Mouse (Mus musculus) neural tube, embryonic 14.5 days (tissue): ENCODE data around the gene Prkd2. TPM values are rescaled to one million over a fixed set of nuclear protein-coding genes. Genes with fewer than 3 reads are reported as not detected.
A peak's percentile ranks its signal among the peaks of the same experiment; 100 is the strongest.

Source experiments
- ATAC-seq: fragments of 200-750 bp; cut with Nextera tagmentation; 2 replicates; pipeline ENCODE4 v1.8.0; 2017; ENCODE audit warnings: low read depth, mild to moderate bottlenecking, moderate TSS enrichment, moderate library complexity
- H3K27ac ChIP-seq: fragments of 300-500 bp; sonication (generic); 2 replicates; pipeline ENCODE4 v1.5.1; 2014; ENCODE audit warnings: low read depth, mild to moderate bottlenecking, control low read depth, low read length, moderate library complexity, mixed read lengths
- H3K27me3 ChIP-seq: fragments of 300-500 bp; sonication (generic); 2 replicates; pipeline ENCODE4 v1.6.1; 2014; ENCODE audit warnings: low read length; ENCODE audit not compliant: control insufficient read depth, insufficient read depth
- H3K36me3 ChIP-seq: fragments of 300-500 bp; sonication (generic); 2 replicates; pipeline ENCODE4 v1.6.1; 2014; ENCODE audit warnings: low read length, mixed read lengths; ENCODE audit not compliant: control insufficient read depth, insufficient read depth
- H3K4me1 ChIP-seq: fragments of 300-500 bp; sonication (generic); 2 replicates; pipeline ENCODE4 v1.6.1; 2014; ENCODE audit warnings: low read length; ENCODE audit not compliant: control insufficient read depth, insufficient read depth
- H3K4me2 ChIP-seq: fragments of 300-500 bp; sonication (generic); 2 replicates; pipeline ENCODE4 v1.6.1; 2014; ENCODE audit warnings: mild to moderate bottlenecking, low read depth, low read length, control low read depth
- H3K4me3 ChIP-seq: fragments of 300-500 bp; sonication (generic); 2 replicates; pipeline ENCODE4 v1.5.1; 2014; ENCODE audit warnings: low read depth, low read length, control low read depth, mixed read lengths
- H3K9ac ChIP-seq: fragments of 300-500 bp; sonication (generic); replicated peaks from 2 replicates; pipeline ENCODE4 v1.6.1; 2014; ENCODE audit warnings: low read depth, mild to moderate bottlenecking, control low read depth, low read length, mixed read lengths
- H3K9me3 ChIP-seq: fragments of 300-500 bp; sonication (generic); 2 replicates; pipeline ENCODE4 v1.6.1; 2016; ENCODE audit warnings: low read length; ENCODE audit not compliant: control insufficient read depth
- WGBS: fragments of 180-500 bp; shearing (Covaris S2); extraction: QIAGEN DNeasy Blood & Tissue Kit; methylation state at CpG from one replicate; pipeline ENCODE4 v1.1.7; 2014; 5-methylcytosine and 5-hydroxymethylcytosine counted together
- polyA plus RNA-seq: library from polyadenylated mRNA; unstranded; fragments of >200 nt; fragmentation: Nextera tagmentation; extraction: Ambion mirVana; gene quantifications from 2 replicates; pipeline ENCODE4 v1.2.1, GENCODE M21; 2014

The Prkd2 gene
- polyA plus RNA-seq, 1 experiment from 2014 or later = 4.5 TPM

GRCm38 (mm10) chr7:16890944-16891343 lies 48.2 kb downstream of the Prkd2 start:
- Histone ChIP-seq H3K9me3 (no peaks in the 10 kb centered on the region), H3K9ac (no peak overlapping the region), H3K4me1 (peaks cover 11% of the 10 kb centered on the region; the same call in 1 of the 2 replicates), H3K4me2 (peak overlapping the region; percentile 55; the same call in 1 of the 2 replicates), H3K36me3 (no peaks in the 10 kb centered on the region), H3K27me3 (peaks cover 8% of the 10 kb centered on the region), H3K4me3 (no peak overlapping the region), H3K27ac (no peak overlapping the region)
- 3% methylated on average over 23 of the region's 23 CpGs for WGBS
- ATAC-seq = no peak

- H3K9me3 ChIP-seq = no peaks in the 10 kb centered on the region
- peaks cover 8% of the 10 kb centered on the region for H3K27me3 ChIP-seq
- peaks cover 11% of the 10 kb centered on the region; the same call in 1 of the 2 replicates for H3K4me1 ChIP-seq
- H3K9ac ChIP-seq = no peak within 1 kb of the TSS; the same call in 1 of the 2 replicates
- H3K4me3 ChIP-seq = peak within 1 kb of the TSS; percentile 20; the same call in 1 of the 2 replicates
- under 1% methylated on average over 30 of the region's 30 CpGs for WGBS
- no peaks in the 10 kb centered on the region for H3K36me3 ChIP-seq
- peak within 1 kb of the TSS; percentile 55 for H3K4me2 ChIP-seq
- H3K27ac ChIP-seq = no peak within 1 kb of the TSS
- peak; percentile 65 for ATAC-seq
These were observed 49.1 kb downstream of the Prkd2 start, which contains the start of gene Gng8 for GRCm38 (mm10) chr7:16891641-16892351. Gene Gng8 (plus strand): TSS chr7:16891786.

- Histone ChIP-seq H3K36me3 (no peaks in the 10 kb centered on the region), H3K27me3 (peaks cover 8% of the 10 kb centered on the region), H3K9me3 (no peaks in the 10 kb centered on the region), H3K9ac (no peak overlapping the region; the same call in 1 of the 2 replicates), H3K27ac (no peak overlapping the region), H3K4me2 (peak overlapping the region; percentile 55), H3K4me3 (no peak overlapping the region; the same call in 1 of the 2 replicates), H3K4me1 (peaks cover 11% of the 10 kb centered on the region; the same call in 1 of the 2 replicates)
- WGBS = 46% methylated on average over 9 of the region's 9 CpGs
- ATAC-seq = peak; percentile 1; the same call in 1 of the 2 replicates
These were observed 49.6 kb downstream of the Prkd2 start for GRCm38 (mm10) chr7:16892352-16892730.

GRCm38 (mm10) chr7:16893612-16894011 lies 50.9 kb downstream of the Prkd2 start:
- H3K9me3 ChIP-seq = no peaks in the 10 kb centered on the region
- no peak overlapping the region for H3K4me3 ChIP-seq
- no peak overlapping the region for H3K4me2 ChIP-seq
- peaks cover 8% of the 10 kb centered on the region for H3K27me3 ChIP-seq
- 5% methylated on average over 6 of the region's 6 CpGs for WGBS
- peaks cover 11% of the 10 kb centered on the region; the same call in 1 of the 2 replicates for H3K4me1 ChIP-seq
- H3K27ac ChIP-seq = no peak overlapping the region
- no peaks in the 10 kb centered on the region for H3K36me3 ChIP-seq
- no peak for ATAC-seq
- no peak overlapping the region for H3K9ac ChIP-seq

- peaks cover 11% of the 10 kb centered on the region; the same call in 1 of the 2 replicates for H3K4me1 ChIP-seq
- WGBS = 0% methylated on average over 4 of the region's 4 CpGs
- H3K4me2 ChIP-seq = peak overlapping the region; percentile 47; the same call in 1 of the 2 replicates
- H3K27ac ChIP-seq = no peak overlapping the region
- no peaks in the 10 kb centered on the region for H3K9me3 ChIP-seq
- H3K4me3 ChIP-seq = no peak overlapping the region
- H3K27me3 ChIP-seq = peaks cover 8% of the 10 kb centered on the region
- H3K9ac ChIP-seq = no peak overlapping the region
- no peaks in the 10 kb centered on the region for H3K36me3 ChIP-seq
- peak; percentile 18; the same call in 1 of the 2 replicates for ATAC-seq
These were observed 51.6 kb downstream of the Prkd2 start for GRCm38 (mm10) chr7:16894279-16894678.

GRCm38 (mm10) chr7:16895000-16895399 lies 52.3 kb downstream of the Prkd2 start:
- under 1% methylated on average over 23 of the region's 24 CpGs for WGBS
- Histone ChIP-seq H3K4me1 (peaks cover 11% of the 10 kb centered on the region; the same call in 1 of the 2 replicates), H3K36me3 (no peaks in the 10 kb centered on the region), H3K4me3 (peak overlapping the region; percentile 16; the same call in 1 of the 2 replicates), H3K27ac (no peak overlapping the region), H3K9ac (no peak overlapping the region), H3K4me2 (peak overlapping the region; percentile 47), H3K27me3 (peaks cover 8% of the 10 kb centered on the region), H3K9me3 (no peaks in the 10 kb centered on the region)
- ATAC-seq = peak; percentile 12

GRCm38 (mm10) chr7:16895511-16895910 lies 52.8 kb downstream of the Prkd2 start:
- WGBS = 24% methylated on average over 10 of the region's 10 CpGs
- H3K9me3 ChIP-seq = no peaks in the 10 kb centered on the region
- no peaks in the 10 kb centered on the region for H3K36me3 ChIP-seq
- ATAC-seq = no peak
- no peak overlapping the region; the same call in 1 of the 2 replicates for H3K4me3 ChIP-seq
- peak overlapping the region; percentile 47 for H3K4me2 ChIP-seq
- peaks cover 11% of the 10 kb centered on the region; the same call in 1 of the 2 replicates for H3K4me1 ChIP-seq
- H3K9ac ChIP-seq = no peak overlapping the region
- no peak overlapping the region for H3K27ac ChIP-seq
- peaks cover 5% of the 10 kb centered on the region; the same call in 1 of the 2 replicates for H3K27me3 ChIP-seq

GRCm38 (mm10) chr7:16900526-16900925 lies 57.8 kb downstream of the Prkd2 start:
- 0 out of 2 replicates have a peak, but pooled peaks have one; percentile 19 for ATAC-seq
- Histone ChIP-seq H3K27me3 (no peaks in the 10 kb centered on the region), H3K9me3 (no peaks in the 10 kb centered on the region), H3K4me3 (no peak overlapping the region), H3K4me1 (no peaks in the 10 kb centered on the region; the same call in 1 of the 2 replicates), H3K4me2 (no peak overlapping the region), H3K9ac (no peak overlapping the region), H3K27ac (no peak overlapping the region), H3K36me3 (no peaks in the 10 kb centered on the region)
- WGBS = 10% methylated on average over 5 of the region's 5 CpGs

GRCm38 (mm10) chr7:16903439-16903955 lies 60.8 kb downstream of the Prkd2 start:
- H3K4me3 ChIP-seq = no peak overlapping the region
- H3K9me3 ChIP-seq = no peaks in the 10 kb centered on the region
- no peaks in the 10 kb centered on the region; the same call in 1 of the 2 replicates for H3K4me1 ChIP-seq
- 84% methylated on average over 2 of the region's 2 CpGs for WGBS
- no peak overlapping the region for H3K27ac ChIP-seq
- no peak overlapping the region for H3K9ac ChIP-seq
- H3K4me2 ChIP-seq = no peak overlapping the region
- no peak for ATAC-seq
- H3K27me3 ChIP-seq = no peaks in the 10 kb centered on the region
- no peaks in the 10 kb centered on the region for H3K36me3 ChIP-seq
